Mouse (Mus musculus) liver, embryonic 14.5 days (tissue): Measurements from ENCODE around the gene 4931429L15Rik.

Source experiments
- CTCF ChIP-seq: IDR thresholded peaks from 2 replicates; pipeline ENCODE4 v1.5.1; 2016; ENCODE audit warnings: antibody characterized with exemption, low read depth, control low read depth
- EP300 ChIP-seq: IDR thresholded peaks from 2 replicates; pipeline ENCODE4 v1.6.1; 2016; ENCODE audit warnings: antibody characterized with exemption, low read depth

DNA sequence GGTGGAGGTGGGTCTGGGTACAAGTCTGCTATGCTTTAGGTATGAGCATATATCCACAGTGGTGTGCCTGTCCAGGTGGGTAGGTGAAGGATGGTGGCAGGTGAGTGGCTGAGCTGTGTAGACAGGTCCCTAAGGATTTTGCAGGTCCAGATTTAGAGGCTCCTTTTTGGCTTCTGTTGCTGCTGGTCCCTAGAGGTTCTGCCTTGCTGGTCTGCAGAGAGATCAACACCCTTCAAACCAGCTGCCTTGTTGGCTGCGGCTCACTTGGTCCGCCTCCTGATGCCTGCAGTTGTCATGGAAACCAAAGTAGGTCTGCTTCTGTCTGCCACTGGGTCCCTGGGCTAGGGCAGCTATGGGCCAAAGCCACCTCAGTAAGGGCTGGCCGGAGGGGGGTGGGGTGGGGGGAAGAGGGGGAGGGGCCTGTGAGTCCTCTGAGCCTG lies 18.1 kb upstream of the 4931429L15Rik start:
- TF ChIP-seq CTCF (no peak), EP300 (no peak)
